Mouse (Mus musculus) lung, embryonic 15.5 days (tissue): ENCODE measurements around the gene 6430628N08Rik. TPM values are rescaled to one million over a fixed set of nuclear protein-coding genes. Genes with fewer than 3 reads are reported as not detected.

Experiments used
- ATAC-seq: fragments of 200-750 bp; cut with Nextera tagmentation; 2 replicates; pipeline ENCODE4 v1.8.0; 2017; ENCODE audit warnings: moderate number of reproducible peaks, borderline replicate concordance; ENCODE audit not compliant: low FRiP score, low TSS enrichment; ENCODE audit errors: extremely low read depth
- H3K27ac ChIP-seq: fragments of 300-500 bp; sonication (generic); 2 replicates; pipeline ENCODE4 v1.5.1; 2015; ENCODE audit warnings: moderate library complexity, mild to moderate bottlenecking, inconsistent platforms
- H3K27me3 ChIP-seq: fragments of 300-500 bp; sonication (generic); 2 replicates; pipeline ENCODE4 v1.6.1; 2015; ENCODE audit warnings: inconsistent platforms
- H3K36me3 ChIP-seq: fragments of 300-500 bp; sonication (generic); 2 replicates; pipeline ENCODE4 v1.6.1; 2015; ENCODE audit warnings: inconsistent platforms
- H3K4me1 ChIP-seq: fragments of 300-500 bp; sonication (generic); 2 replicates; pipeline ENCODE4 v1.6.1; 2015; ENCODE audit warnings: inconsistent platforms
- H3K4me2 ChIP-seq: fragments of 300-500 bp; sonication (generic); 2 replicates; pipeline ENCODE4 v1.6.1; 2015; ENCODE audit warnings: inconsistent platforms, mild to moderate bottlenecking, moderate library complexity
- H3K4me3 ChIP-seq: fragments of 300-500 bp; sonication (generic); 2 replicates; pipeline ENCODE4 v1.5.1; 2015; ENCODE audit warnings: mild to moderate bottlenecking, inconsistent platforms
- H3K9ac ChIP-seq: fragments of 300-500 bp; sonication (generic); 2 replicates; pipeline ENCODE4 v1.6.1; 2015; ENCODE audit warnings: inconsistent platforms
- H3K9me3 ChIP-seq: fragments of 300-500 bp; sonication (generic); 2 replicates; pipeline ENCODE4 v1.6.1; 2016; ENCODE audit warnings: inconsistent platforms
- WGBS: fragments of 180-500 bp; shearing (Covaris S2); methylation state at CpG from one replicate; pipeline ENCODE4 v1.1.7; 2015; 5-methylcytosine and 5-hydroxymethylcytosine counted together
- polyA plus RNA-seq: library from polyadenylated mRNA; unstranded; fragments of >200 nt; fragmentation: Nextera tagmentation; extraction: Ambion mirVana; gene quantifications from 2 replicates; pipeline ENCODE4 v1.2.1, GENCODE M21; 2015

Gene 6430628N08Rik
- polyA plus RNA-seq: not detected in 2 replicates

GRCm38 (mm10) chr4:115890553-115890952 lies at the start of gene 6430628N08Rik:
Gene 6430628N08Rik, plus strand, starts transcription at chr4:115890665.
- Histone ChIP-seq H3K27me3 (peaks cover 36% of the 10 kb centered on the region), H3K4me1 (peaks cover 8% of the 10 kb centered on the region), H3K27ac (no peak within 1 kb of the TSS), H3K9ac (no peak within 1 kb of the TSS), H3K9me3 (no peaks in the 10 kb centered on the region), H3K4me3 (peak within 1 kb of the TSS; percentile 7; the same call in 1 of the 2 replicates), H3K4me2 (peak within 1 kb of the TSS; percentile 46), H3K36me3 (no peaks in the 10 kb centered on the region)
- ATAC-seq: no peak
- WGBS: 1% methylated on average over 31 of the region's 31 CpGs

DNA sequence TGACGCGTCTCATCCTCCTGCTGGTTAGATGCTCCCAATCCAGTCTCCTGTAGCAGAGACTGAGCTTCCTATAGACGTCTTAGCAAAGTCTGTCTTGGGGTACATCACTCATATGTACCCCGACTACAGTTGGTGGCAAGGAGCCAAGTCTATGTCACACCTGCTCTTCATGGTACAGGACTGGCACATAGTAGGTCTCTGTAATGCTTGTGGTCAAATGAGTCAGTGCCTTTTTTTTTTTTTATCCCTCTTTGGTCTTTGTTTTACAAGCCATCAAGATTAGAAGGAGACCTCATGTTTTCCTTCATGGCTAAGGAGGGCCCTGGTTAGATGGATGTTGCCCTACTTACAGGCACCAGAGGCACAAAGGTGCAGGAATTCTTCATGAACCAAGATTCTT lies 49.6 kb upstream of the 6430628N08Rik start:
- H3K4me2 ChIP-seq: no peak overlapping the region
- no peaks in the 10 kb centered on the region for H3K27me3 ChIP-seq
- 84% methylated on average over 4 of the region's 4 CpGs for WGBS
- no peak overlapping the region for H3K27ac ChIP-seq
- H3K9ac ChIP-seq: no peak overlapping the region
- no peak overlapping the region for H3K4me3 ChIP-seq
- no peak for ATAC-seq
- peaks cover under 1% of the 10 kb centered on the region; the same call in 1 of the 2 replicates for H3K36me3 ChIP-seq
- H3K9me3 ChIP-seq: no peaks in the 10 kb centered on the region
- peaks cover 10% of the 10 kb centered on the region for H3K4me1 ChIP-seq

DNA sequence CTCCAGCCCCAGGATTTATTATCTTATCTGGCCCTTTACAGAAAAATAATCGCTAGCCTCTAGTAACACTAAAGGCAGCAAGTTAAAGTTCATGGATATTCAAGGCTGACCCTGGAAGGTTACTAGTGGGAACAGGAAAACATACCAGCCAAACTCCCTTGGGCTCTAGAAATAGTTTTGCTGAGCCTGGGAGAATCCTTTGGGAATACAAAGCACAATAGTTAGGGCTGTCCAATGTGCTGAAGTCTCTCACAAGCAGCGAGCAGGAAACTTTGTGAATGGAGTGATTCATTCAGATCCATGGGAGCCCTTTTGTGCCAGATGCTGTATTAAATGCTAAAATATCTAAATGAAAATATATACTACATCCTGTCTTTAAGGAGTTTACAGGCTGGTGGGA lies 43.8 kb upstream of the 6430628N08Rik start:
- no peak overlapping the region for H3K27ac ChIP-seq
- H3K9ac ChIP-seq: no peak overlapping the region
- no peaks in the 10 kb centered on the region for H3K27me3 ChIP-seq
- H3K9me3 ChIP-seq: no peaks in the 10 kb centered on the region
- ATAC-seq: no peak
- 59% methylated on average over 2 of the region's 2 CpGs for WGBS
- H3K4me2 ChIP-seq: no peak overlapping the region
- H3K4me1 ChIP-seq: 0 out of 2 replicates have a peak, but pooled peaks cover 3% of the 10 kb centered on the region
- peaks cover 2% of the 10 kb centered on the region; the same call in 1 of the 2 replicates for H3K36me3 ChIP-seq
- no peak overlapping the region for H3K4me3 ChIP-seq

- Histone ChIP-seq H3K4me3 (no peak overlapping the region), H3K36me3 (peaks cover 4% of the 10 kb centered on the region; the same call in 1 of the 2 replicates), H3K4me2 (no peak overlapping the region), H3K9me3 (no peaks in the 10 kb centered on the region), H3K9ac (no peak overlapping the region), H3K27ac (no peak overlapping the region), H3K4me1 (0 out of 2 replicates have a peak, but pooled peaks cover 3% of the 10 kb centered on the region), H3K27me3 (no peaks in the 10 kb centered on the region)
- no peak for ATAC-seq
- WGBS: 45% methylated on average over 5 of the region's 5 CpGs
Observed at GRCm38 (mm10) chr4:115847377-115847776, 43.1 kb upstream of the 6430628N08Rik start.

DNA sequence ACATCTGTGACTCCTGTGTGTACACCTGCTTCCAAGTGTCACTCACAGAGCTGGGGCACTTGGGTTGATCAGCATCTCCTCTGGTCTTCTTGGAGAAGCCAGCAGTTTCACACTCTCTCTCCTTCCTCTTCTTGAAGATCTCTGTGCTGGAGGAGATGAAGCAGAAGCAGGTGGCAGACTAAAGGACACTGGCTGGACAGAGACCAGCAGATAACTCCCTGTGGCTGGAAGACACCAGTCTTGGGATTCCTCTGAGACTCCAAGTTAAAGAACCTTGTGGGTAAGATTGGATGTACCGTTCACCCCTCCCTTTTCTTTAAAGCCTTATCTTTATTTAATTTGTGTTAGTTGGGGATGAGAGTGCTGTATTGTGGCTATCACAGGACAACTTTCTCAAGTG lies 42.4 kb upstream of the 6430628N08Rik start:
- no peaks in the 10 kb centered on the region for H3K27me3 ChIP-seq
- H3K9me3 ChIP-seq: no peaks in the 10 kb centered on the region
- ATAC-seq: no peak
- H3K4me1 ChIP-seq: 0 out of 2 replicates have a peak, but pooled peaks cover 3% of the 10 kb centered on the region
- no peak overlapping the region for H3K27ac ChIP-seq
- no peak overlapping the region for H3K9ac ChIP-seq
- peaks cover 5% of the 10 kb centered on the region; the same call in 1 of the 2 replicates for H3K36me3 ChIP-seq
- H3K4me2 ChIP-seq: no peak overlapping the region
- 81% methylated on average over 1 of the region's 1 CpGs for WGBS
- no peak overlapping the region for H3K4me3 ChIP-seq

DNA sequence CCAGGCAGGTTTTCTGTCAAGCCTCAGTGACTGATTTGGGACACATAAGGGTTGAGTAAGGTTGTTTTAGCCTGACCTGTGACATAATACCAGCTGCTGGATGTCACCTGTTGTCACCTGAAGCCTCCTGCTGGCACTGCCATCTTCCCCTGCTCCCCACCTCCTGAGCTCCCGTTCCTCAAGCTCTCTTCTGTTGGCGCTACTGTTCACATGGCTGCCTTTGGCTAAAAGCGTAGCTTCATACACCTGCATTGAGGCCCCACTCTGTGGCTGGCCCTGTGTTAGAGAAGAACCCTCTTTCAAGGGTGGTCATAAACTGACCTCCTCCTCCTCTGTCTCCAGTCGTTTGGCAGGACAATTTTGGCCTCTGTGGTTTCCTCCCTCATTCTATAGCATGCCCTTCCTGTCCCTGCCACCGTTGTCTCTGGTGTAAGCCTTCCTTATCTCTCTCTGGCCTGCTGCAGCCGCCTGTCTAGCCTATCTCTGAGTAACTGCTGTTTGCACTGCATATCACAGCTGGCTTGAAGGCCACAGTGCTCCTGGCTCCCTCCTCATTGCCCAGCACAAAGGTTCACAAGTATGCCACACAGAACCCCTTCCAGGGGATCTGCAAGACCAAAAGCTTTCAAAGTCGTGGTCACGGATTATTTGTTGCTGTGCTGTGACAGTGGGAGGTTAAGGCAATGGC lies 41.3 kb upstream of the 6430628N08Rik start:
- peak; percentile 74; the same call in 1 of the 2 replicates for ATAC-seq
- Histone ChIP-seq H3K27me3 (no peaks in the 10 kb centered on the region), H3K9ac (no peak overlapping the region), H3K4me2 (no peak overlapping the region), H3K4me1 (0 out of 2 replicates have a peak, but pooled peaks cover 3% of the 10 kb centered on the region), H3K36me3 (peaks cover 5% of the 10 kb centered on the region; the same call in 1 of the 2 replicates), H3K27ac (no peak overlapping the region), H3K9me3 (no peaks in the 10 kb centered on the region), H3K4me3 (no peak overlapping the region)
- 45% methylated on average over 8 of the region's 8 CpGs for WGBS

- Histone ChIP-seq H3K36me3 (peaks cover 5% of the 10 kb centered on the region; the same call in 1 of the 2 replicates), H3K4me3 (no peak overlapping the region), H3K27me3 (no peaks in the 10 kb centered on the region), H3K9ac (no peak overlapping the region), H3K9me3 (no peaks in the 10 kb centered on the region), H3K27ac (no peak overlapping the region), H3K4me2 (no peak overlapping the region), H3K4me1 (0 out of 2 replicates have a peak, but pooled peaks cover 3% of the 10 kb centered on the region)
- WGBS: 79% methylated on average over 2 of the region's 2 CpGs
- no peak for ATAC-seq
Observed at GRCm38 (mm10) chr4:115850111-115850510, 40.4 kb upstream of the 6430628N08Rik start.

- no peak overlapping the region for H3K9ac ChIP-seq
- no peaks in the 10 kb centered on the region for H3K9me3 ChIP-seq
- no peaks in the 10 kb centered on the region for H3K27me3 ChIP-seq
- H3K4me2 ChIP-seq: no peak overlapping the region
- H3K27ac ChIP-seq: no peak overlapping the region
- H3K4me1 ChIP-seq: 0 out of 2 replicates have a peak, but pooled peaks cover 3% of the 10 kb centered on the region
- ATAC-seq: no peak
- H3K4me3 ChIP-seq: no peak overlapping the region
- peaks cover 5% of the 10 kb centered on the region; the same call in 1 of the 2 replicates for H3K36me3 ChIP-seq
- WGBS: 20% methylated on average over 2 of the region's 2 CpGs
Observed at GRCm38 (mm10) chr4:115850631-115851030, 39.8 kb upstream of the 6430628N08Rik start.

- 70% methylated on average over 6 of the region's 6 CpGs for WGBS
- ATAC-seq: no peak
- peaks cover 5% of the 10 kb centered on the region; the same call in 1 of the 2 replicates for H3K36me3 ChIP-seq
Observed at GRCm38 (mm10) chr4:115851569-115851968, 38.9 kb upstream of the 6430628N08Rik start.

DNA sequence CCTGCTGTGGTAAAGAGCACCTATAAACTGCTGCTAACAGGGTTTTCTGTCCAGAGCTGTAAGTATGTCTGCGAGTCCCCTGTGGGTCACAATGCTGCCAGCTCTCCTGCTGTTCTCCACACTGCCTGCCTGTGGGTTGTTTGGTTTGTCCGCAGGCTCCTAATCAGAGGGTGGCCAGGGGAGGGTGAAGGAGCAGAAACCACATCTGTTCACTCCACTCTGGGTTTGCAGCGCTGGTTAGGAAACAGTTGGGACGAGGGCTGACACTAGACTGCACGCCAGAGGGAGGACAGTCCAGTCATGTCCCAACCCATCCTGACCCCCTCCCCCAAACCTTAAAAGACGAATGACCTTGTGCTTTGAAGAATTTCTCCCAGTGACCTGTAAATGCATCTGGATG lies 35.4 kb upstream of the 6430628N08Rik start:
- no peaks in the 10 kb centered on the region for H3K4me1 ChIP-seq
- no peak overlapping the region for H3K4me3 ChIP-seq
- H3K27ac ChIP-seq: no peak overlapping the region
- H3K9ac ChIP-seq: no peak overlapping the region
- H3K4me2 ChIP-seq: no peak overlapping the region
- whole genome bisulfite sequencing: 40% methylated on average over 6 of the region's 6 CpGs
- ATAC-seq: no peak
- H3K9me3 ChIP-seq: no peaks in the 10 kb centered on the region
- H3K36me3 ChIP-seq: peaks cover 22% of the 10 kb centered on the region
- H3K27me3 ChIP-seq: no peaks in the 10 kb centered on the region

More at GRCm38 (mm10) chr4:115851569-115851968, 38.9 kb upstream of the 6430628N08Rik start:
- no peak overlapping the region for H3K4me3 ChIP-seq
- no peak overlapping the region for H3K4me2 ChIP-seq
- H3K4me1 ChIP-seq: 0 out of 2 replicates have a peak, but pooled peaks cover 3% of the 10 kb centered on the region
- no peak overlapping the region for H3K27ac ChIP-seq
- H3K9me3 ChIP-seq: no peaks in the 10 kb centered on the region
- no peak overlapping the region for H3K9ac ChIP-seq
- no peaks in the 10 kb centered on the region for H3K27me3 ChIP-seq

DNA sequence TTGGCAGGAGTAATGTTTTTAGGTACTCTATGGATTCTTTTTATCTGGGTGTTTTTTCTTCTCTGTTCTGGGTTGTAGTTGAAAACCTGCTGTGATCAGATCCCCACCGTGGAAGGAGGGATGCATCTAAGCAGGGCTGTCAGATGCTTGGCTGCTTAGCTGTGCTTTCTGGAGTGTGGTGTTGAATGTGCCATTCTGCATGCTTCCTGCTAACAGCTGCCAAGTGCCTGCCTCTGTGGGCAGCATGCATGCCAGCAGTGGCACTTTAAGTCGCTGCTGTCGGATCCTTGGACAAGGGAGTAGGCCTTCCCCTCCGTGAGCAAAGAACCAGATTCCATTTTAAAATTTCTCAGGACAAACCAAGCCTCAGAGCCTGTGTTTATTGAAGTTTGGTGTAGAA lies 34.9 kb upstream of the 6430628N08Rik start:
- Histone ChIP-seq H3K36me3 (peaks cover 27% of the 10 kb centered on the region), H3K27me3 (no peaks in the 10 kb centered on the region), H3K4me1 (no peaks in the 10 kb centered on the region), H3K27ac (no peak overlapping the region), H3K9me3 (no peaks in the 10 kb centered on the region), H3K4me3 (no peak overlapping the region), H3K4me2 (no peak overlapping the region), H3K9ac (no peak overlapping the region)
- ATAC-seq: no peak
- 62% methylated on average over 4 of the region's 4 CpGs for whole genome bisulfite sequencing

DNA sequence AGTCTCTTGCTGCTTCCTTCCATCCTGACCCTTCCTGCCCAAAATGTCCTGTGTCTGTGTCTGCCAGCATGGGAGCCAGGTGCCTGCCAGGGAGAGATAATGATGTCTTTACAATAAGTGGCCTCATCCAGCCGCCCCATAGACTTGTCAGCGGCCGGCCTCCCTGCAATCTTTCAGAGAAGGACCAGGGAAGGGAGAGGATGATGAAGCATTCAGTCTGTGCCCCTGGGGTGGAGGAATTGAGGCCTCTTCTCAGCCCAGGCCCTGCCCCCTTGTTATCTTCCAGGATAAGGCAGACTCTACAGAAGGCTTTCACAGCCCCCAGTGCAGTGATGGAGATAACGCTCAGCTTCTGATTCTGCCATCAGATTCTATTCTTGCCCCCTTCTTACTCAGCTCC lies 34.2 kb upstream of the 6430628N08Rik start:
- Histone ChIP-seq H3K4me3 (no peak overlapping the region), H3K9ac (no peak overlapping the region), H3K4me1 (no peaks in the 10 kb centered on the region), H3K9me3 (no peaks in the 10 kb centered on the region), H3K27me3 (no peaks in the 10 kb centered on the region), H3K36me3 (peaks cover 25% of the 10 kb centered on the region), H3K4me2 (no peak overlapping the region), H3K27ac (no peak overlapping the region)
- no peak for ATAC-seq
- 67% methylated on average over 4 of the region's 4 CpGs for WGBS
